Mouse (Mus musculus) splenic B cell, adult 2 months (primary cell): ENCODE results near the gene Slc16a11.
"Not testable (repeated sequence)": the region's sequence is repeated elsewhere in the genome, so short reads cannot be mapped to it uniquely, and the experiment has no call there.

Experiments used
- DNase-seq: peaks from one replicate; pipeline ENCODE4 v3.0.0-alpha.2; 2011; ENCODE audit warnings: low read depth, low spot score
- H3K27me3 ChIP-seq: 2 replicates; pipeline ENCODE4 v1.6.1; 2012; ENCODE audit warnings: mild to moderate bottlenecking, low read length, moderate library complexity, mixed read lengths; ENCODE audit not compliant: control insufficient read depth, poor library complexity, insufficient read depth, severe bottlenecking
- H3K36me3 ChIP-seq: 2 replicates; pipeline ENCODE4 v1.6.1; 2012; ENCODE audit warnings: mild to moderate bottlenecking, low read length, moderate library complexity, mixed read lengths; ENCODE audit not compliant: control insufficient read depth, poor library complexity, insufficient read depth, severe bottlenecking

Slc16a11 gene

DNA sequence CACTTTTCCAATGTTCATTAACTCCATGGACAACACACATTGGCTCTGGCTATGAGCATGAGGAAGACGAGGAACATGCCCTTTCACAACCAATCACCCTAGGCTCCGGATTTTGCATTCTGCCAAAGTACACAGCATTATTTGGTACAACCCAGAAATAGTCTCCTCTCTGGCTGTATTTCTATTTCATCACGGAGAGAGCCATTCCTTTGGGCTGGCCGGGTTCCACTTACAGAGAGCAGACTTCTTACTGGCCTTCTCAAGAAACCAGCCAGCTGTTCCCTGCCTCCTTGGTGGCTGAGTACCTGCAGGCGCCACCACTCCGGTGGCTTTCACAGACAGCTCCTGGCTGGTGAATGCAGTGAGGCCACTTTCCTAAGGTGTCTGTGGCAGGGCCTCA is at the start of gene Slc16a11:
TSS of gene Slc16a11 (plus strand) at position 330 of the 400 bp plus-strand sequence.
- DNase-seq: no peak
- no peaks in the 10 kb centered on the region for H3K36me3 ChIP-seq
- peaks cover 3% of the 10 kb centered on the region for H3K27me3 ChIP-seq

DNA sequence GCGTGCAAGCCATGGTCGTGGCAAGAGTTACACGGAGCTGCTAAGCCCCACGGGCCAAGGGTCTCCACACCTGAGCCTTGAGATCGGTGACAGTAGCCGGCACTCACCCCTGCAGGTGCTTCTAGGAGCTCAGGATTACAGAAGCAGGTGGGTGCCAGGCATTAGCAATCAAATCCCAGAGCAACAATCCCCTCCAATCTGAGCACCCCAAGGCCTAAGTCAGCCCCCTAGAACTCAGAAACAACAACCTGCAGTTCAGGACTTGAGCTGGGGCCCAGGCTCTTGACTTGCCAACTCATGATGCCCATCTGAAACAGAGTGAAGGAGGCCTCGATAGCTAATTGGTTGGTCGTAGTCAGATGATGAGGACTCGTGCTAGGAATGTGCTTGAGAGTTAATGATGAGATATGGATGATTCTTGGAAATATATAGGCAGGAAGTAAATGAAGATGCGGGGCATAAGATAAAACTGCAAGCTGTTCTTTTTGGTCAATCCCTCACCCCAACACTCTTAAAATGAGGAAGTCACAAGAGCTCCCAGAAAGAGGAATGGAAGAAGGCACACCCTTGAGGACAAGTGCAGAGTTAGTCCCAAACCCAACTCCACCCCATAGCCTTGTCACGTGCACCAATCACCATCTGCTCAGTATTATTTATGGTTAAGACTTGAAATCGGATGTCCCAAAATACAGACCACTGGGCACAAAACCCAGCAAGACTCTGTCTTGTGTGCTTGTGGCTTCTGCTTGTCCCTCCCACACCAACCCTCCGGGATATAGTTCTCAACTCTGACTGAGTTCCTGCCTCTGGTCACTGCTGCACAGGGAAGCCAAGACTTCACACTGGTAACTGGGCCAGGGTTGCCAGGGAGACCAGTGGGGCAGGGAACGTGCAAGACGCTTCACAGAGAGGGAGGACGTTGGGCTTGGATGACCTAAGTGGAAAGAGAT is 46.3 kb upstream of the Slc16a11 start:
- no peaks in the 10 kb centered on the region for H3K36me3 ChIP-seq
- H3K27me3 ChIP-seq: no peaks in the 10 kb centered on the region
- no peak for DNase-seq

DNA sequence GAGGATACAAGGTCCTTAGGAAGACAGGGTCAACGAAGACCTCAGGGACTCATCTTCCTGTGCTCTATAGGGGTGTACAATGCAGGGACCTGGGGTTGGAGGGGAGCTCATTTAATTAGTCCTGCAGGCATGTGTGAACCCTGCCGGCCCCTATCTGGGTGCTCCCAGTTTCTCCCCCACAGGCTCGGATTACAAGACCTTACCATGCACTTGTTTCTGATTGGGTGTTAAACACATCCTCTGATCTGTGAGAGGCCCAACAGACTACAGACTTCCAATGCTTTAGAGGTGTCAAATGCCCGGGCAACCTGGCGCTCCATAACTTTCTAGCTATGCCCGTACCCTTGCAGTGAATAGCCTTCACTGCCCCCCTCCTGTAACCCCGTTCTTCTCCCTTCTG is 44.4 kb upstream of the Slc16a11 start:
- Histone ChIP-seq H3K27me3 (no peaks in the 10 kb centered on the region), H3K36me3 (no peaks in the 10 kb centered on the region)
- DNase-seq: no peak

DNA sequence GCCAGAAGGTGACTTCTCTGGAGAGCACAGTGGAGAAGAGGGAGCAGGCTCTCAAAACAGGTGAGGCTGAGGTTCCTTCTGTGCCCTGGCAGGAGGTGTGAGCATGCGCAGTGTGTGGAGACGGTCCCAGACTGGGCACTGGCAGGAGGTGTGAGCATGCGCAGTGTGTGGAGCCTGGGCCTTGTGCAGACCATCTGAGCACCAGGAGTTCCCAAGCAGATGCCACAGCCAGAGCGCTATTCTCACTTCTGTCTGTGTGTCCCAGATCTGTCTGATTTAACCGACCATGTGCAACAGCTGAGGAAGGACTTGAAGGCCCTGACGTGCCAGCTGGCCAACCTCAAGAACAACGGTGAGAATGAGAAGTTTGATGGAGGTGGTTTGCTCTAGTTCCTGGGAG is 43.1 kb upstream of the Slc16a11 start:
- not testable (repeated sequence) for DNase-seq, H3K27me3 ChIP-seq, H3K36me3 ChIP-seq

DNA sequence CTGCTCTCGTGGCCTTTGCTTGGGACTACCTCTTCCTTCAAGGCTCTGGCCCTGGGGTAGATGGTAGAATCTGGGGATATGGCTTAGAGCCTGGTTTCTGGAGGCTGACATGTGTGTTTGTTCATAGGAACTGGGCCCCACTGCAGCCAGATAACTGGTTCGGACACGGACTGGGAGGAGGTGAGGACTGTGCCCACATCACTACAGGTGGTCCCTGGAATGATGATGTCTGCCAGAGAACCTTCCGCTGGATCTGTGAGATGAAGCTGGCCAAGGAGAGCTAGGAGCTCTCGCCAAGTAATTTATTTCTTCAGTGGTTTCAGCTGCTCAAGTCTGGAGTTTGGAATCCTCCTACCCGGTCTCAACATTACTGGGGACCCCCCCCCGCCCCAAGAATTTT is 42.3 kb upstream of the Slc16a11 start:
- Histone ChIP-seq H3K36me3 (no peaks in the 10 kb centered on the region), H3K27me3 (no peaks in the 10 kb centered on the region)
- DNase-seq: no peak

DNA sequence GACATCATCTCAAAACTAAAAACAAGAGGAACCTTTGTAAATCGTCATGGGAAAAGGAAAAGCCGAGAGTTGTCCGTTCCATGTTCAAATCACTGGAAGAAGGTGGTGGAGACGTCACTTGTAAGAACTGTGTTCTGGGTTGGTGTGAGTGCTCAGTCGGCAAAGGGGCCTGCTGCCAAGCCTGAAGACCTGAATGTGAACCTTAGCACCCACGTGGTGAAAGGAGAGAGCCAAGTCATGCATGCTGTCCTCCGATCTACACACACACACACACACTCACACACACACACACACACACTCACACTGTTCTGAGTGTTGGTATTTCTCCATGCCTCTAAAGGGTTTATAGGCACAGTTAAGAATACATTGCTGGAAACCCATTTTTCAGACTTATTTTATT is 41.4 kb upstream of the Slc16a11 start:
- H3K36me3 ChIP-seq: no peaks in the 10 kb centered on the region
- DNase-seq: no peak
- no peaks in the 10 kb centered on the region for H3K27me3 ChIP-seq

DNA sequence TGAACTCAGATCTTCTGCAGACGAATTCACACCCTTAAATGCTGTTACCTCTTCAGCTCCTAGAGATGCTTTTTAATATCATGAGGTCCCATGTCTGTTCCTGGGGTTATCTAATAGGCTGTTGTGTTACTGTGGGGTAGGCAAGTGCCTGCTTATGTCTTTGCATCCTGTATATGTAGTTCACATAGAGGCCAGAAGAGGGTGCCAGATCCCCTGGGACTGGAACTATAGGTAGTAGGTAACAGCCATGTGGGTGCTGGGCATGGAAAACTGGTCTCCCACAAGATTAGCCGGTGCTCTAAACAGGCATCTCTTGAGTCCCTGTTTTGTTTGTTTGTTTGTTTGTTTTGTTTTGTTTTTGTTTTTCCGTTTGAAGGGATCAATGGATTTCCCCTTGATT is 40.7 kb upstream of the Slc16a11 start:
- H3K36me3 ChIP-seq: no peaks in the 10 kb centered on the region
- H3K27me3 ChIP-seq: no peaks in the 10 kb centered on the region
- peak; percentile 68 for DNase-seq

DNA sequence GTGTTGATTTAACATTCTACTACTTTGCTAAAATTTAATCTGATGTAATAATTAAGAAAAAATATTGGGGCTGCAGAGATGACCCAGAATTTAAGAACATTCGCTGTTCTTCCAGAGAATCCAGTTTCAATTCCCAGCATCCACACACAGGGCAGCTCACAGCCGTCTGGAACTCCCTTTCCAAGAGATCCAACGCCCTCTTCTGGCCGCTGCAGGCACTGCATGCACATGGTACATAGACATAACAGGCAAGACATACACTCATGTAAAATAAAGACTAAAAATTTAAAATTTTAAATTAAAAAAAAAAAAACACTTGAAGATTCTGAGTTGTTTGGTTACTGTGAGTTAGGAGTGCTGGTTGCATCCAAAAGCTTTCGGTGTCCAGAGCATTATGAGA is 40.3 kb upstream of the Slc16a11 start:
- DNase-seq: peak; percentile 12
- H3K27me3 ChIP-seq: no peaks in the 10 kb centered on the region
- H3K36me3 ChIP-seq: no peaks in the 10 kb centered on the region

DNA sequence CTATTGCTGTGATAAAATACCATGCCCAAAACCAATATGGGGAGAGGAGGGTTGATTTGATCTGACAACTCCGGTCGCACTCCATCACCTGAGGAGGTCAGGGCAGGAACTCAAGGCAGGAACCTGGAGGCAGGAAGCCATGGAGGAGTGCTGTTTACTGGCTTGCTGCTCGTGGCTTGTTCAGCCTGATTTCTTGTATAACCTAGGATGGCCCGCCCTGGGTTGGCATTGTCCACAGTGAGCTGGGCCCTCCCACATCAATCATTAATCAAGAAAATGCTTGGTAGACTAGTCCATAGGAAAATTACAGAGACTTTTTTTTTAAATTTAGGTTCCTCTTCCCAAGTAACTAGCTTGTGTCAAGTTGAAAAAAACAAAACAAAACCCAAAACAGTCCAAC is 38.1 kb upstream of the Slc16a11 start:
- no peak for DNase-seq
- Histone ChIP-seq H3K27me3 (no peaks in the 10 kb centered on the region), H3K36me3 (no peaks in the 10 kb centered on the region)

DNA sequence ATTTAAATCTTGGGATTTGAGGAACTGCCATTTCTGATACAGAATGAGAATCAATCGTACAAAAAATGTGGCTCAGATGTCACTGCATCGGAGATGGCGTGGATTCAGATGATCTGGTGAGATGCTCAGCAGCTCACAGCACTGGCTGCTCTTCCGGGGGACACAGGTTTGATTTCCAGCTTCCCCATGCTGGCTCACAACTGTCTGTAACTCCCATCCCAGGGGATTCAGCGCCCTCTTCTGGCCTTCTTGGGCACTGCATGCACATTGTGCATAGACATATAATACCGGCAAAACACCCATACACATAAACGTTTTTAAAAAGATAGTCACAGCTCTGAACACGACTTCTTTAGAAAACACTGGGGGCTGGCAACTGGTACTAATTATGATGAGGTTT is 34.9 kb upstream of the Slc16a11 start:
- Histone ChIP-seq H3K36me3 (no peaks in the 10 kb centered on the region), H3K27me3 (no peaks in the 10 kb centered on the region)
- peak; percentile 13 for DNase-seq

DNA sequence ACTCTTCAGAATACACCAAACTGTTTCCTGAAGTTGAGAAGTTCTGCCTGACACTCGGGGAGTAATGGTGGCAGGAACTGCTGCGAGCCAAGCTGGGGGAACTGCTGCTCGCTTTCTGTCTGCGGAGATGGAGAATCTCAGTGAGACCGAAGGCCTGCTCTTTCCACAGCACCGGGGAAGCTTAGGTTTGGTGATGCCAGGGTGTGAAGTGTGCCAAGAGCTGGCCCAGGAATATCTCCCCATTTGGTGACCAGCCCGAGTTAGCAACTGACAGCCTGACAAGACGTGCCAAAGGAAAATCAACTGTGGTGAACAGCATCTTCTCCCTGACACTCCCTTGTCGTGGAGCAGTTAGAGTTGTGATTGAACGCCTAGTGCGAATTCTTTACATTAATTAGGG is 34.2 kb upstream of the Slc16a11 start:
- H3K27me3 ChIP-seq: no peaks in the 10 kb centered on the region
- no peak for DNase-seq
- H3K36me3 ChIP-seq: no peaks in the 10 kb centered on the region

DNA sequence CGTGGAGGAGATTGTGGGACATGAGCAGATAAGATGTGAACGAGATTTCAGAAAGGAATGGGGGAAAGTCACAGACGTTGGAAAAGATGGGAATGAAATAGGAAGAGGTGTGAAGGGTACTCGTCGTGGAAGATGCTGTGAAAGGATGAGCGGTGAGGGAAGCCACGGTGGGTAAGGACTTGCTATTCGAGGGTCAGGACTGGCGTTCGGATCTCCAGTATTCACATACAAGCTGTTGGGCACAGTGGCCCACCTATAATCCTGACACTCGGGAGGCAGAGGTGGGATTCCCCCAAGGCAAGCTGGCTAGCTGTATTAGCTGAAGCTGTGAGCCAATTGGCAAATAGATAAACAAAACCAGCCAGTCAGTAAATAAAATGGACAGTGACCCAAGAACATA is 33.8 kb upstream of the Slc16a11 start:
- H3K36me3 ChIP-seq: no peaks in the 10 kb centered on the region
- no peak for DNase-seq
- no peaks in the 10 kb centered on the region for H3K27me3 ChIP-seq

DNA sequence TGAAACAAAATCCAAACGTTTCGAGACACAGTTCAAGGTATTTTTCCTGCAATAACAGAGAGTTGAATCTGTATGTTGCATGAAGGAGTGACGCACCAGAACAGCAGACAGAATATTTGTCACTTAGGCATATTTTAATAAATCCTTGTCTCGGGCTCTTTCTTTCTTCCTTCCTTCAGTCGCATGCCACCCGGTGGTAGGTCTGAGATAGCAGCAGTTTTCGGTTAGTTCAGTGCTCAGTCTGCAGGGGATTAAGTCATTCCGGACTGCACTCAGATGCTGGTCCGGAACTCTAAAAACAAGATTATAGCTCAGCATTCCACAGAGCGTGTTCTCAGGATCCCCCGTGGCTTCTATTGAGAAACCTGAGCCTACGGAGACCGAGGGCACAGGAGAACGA is 33.2 kb upstream of the Slc16a11 start:
- Histone ChIP-seq H3K27me3 (no peaks in the 10 kb centered on the region), H3K36me3 (no peaks in the 10 kb centered on the region)
- DNase-seq: peak; percentile 13

DNA sequence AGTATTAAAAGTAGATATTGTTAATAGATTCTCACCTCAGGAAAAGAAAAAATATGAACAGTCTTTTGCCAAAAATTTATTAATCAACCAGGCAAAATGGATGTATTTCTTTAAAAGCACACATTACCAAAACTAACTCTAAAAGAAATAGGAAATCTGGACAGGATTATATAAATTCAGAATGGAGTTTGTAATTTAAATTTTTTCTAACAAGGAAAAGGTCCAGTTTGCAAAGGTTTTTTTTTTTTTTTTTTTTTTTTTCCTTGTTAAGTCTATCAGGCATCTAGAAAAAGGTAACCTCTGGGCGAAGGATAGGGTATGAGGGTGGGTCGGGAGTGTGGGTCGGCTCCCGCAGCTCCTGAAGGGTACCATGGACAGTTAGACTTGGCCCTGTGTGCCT is 32.1 kb upstream of the Slc16a11 start:
- H3K36me3 ChIP-seq: no peaks in the 10 kb centered on the region
- no peak for DNase-seq
- H3K27me3 ChIP-seq: no peaks in the 10 kb centered on the region

DNA sequence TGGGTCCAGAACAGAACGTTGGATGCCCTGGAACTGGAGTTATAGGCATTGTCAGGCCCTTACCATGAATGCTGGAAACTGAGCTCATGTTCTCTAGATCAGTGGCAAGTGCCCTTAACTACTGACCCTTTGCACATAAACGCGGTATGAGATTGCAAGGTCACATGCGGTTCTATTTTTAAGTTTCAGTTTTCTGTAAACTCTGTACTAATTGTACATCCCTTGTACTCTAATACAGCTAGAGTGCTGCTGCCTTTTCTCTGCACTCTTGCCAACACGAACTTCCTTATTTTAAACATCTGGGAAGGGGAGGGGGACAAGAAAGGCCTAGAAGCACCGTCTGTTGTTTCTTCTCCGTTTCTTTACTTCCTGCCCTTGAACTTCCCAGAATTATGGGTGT is 27.4 kb upstream of the Slc16a11 start:
- Histone ChIP-seq H3K27me3 (no peaks in the 10 kb centered on the region), H3K36me3 (no peaks in the 10 kb centered on the region)
- DNase-seq: no peak
